Mouse (Mus musculus) spleen, adult 2 months (tissue): Measurements from ENCODE around the gene Brms1.

Experiments
- CTCF ChIP-seq: fragments of 200-500 bp; IDR thresholded peaks from 2 replicates; pipeline ENCODE4 v1.5.1; 2011; ENCODE audit warnings: mild to moderate bottlenecking, inconsistent platforms; ENCODE audit not compliant: insufficient read depth, insufficient read length, insufficient replicate concordance; ENCODE audit errors: extremely low read depth
- POLR2A ChIP-seq: fragments of 200-500 bp; IDR thresholded peaks from 2 replicates; pipeline ENCODE4 v1.6.1; 2011; ENCODE audit warnings: low read depth, low read length, inconsistent platforms

GRCm38 (mm10) chr19:5014961-5015398 lies 26.2 kb upstream of the Brms1 start:
- TF ChIP-seq CTCF (peak; percentile 36; the same call in 1 of the 2 replicates), POLR2A (no peak)
